Mouse (Mus musculus): ENCODE measurements around the gene Sbsn. TPM values are rescaled to one million over a fixed set of nuclear protein-coding genes. Genes with fewer than 3 reads are reported as not detected.
A peak's percentile ranks its signal among the peaks of the same experiment; 100 is the strongest.

Sbsn gene
- total and polyA plus RNA-seq, 2 experiments, result 0.33 to 0.46 TPM

GRCm38 (mm10) chr7:30763456-30763855 lies 12.2 kb downstream of the Sbsn start, which contains the start of gene Dmkn:
Gene Dmkn (plus strand): TSS chr7:30763756.
- H3K36me3 ChIP-seq (ENCODE audit: control insufficient read depth, insufficient read depth, low read length), result no peaks in the 10 kb centered on the region
- H3K4me3 ChIP-seq (ENCODE audit: insufficient read depth, low read depth, low read length), result no peak within 1 kb of the TSS
- no peaks in the 10 kb centered on the region for H3K4me1 ChIP-seq (ENCODE audit: control insufficient read depth, insufficient read depth, low read length)
- no peak for DNase-seq (ENCODE audit: extremely low read depth, low read depth, low spot score)
- no peaks in the 10 kb centered on the region for H3K27me3 ChIP-seq (ENCODE audit: control insufficient read depth, insufficient read depth, low read length)
- WGBS, result 71% methylated on average over 5 of the region's 5 CpGs
- H3K27ac ChIP-seq (replicated peaks; ENCODE audit: insufficient read depth, low read depth, low read length), result no peak within 1 kb of the TSS
- no peaks in the 10 kb centered on the region for H3K79me2 ChIP-seq (ENCODE audit: control insufficient read depth, insufficient read depth, low read length)
- no peak for TF ChIP-seq CTCF (IDR thresholded peaks at IDR 0.05; ENCODE audit: low read depth, low read length)
- no peak for TF ChIP-seq POLR2A (IDR thresholded peaks at IDR 0.05; ENCODE audit: extremely low read depth, insufficient read depth, low read length)
- H3K9ac ChIP-seq (ENCODE audit: low read depth, low read length), result no peak within 1 kb of the TSS

- H3K27ac ChIP-seq (replicated peaks; ENCODE audit: insufficient read depth, low read depth, low read length), result no peak overlapping the region
- no peaks in the 10 kb centered on the region for H3K79me2 ChIP-seq (ENCODE audit: control insufficient read depth, insufficient read depth, low read length)
- H3K9ac ChIP-seq (ENCODE audit: low read depth, low read length), result no peak overlapping the region
- no peak for DNase-seq (ENCODE audit: extremely low read depth, low read depth, low spot score)
- H3K27me3 ChIP-seq (ENCODE audit: control insufficient read depth, insufficient read depth, low read length), result no peaks in the 10 kb centered on the region
- H3K4me1 ChIP-seq (ENCODE audit: control insufficient read depth, insufficient read depth, low read length), result no peaks in the 10 kb centered on the region
- no peak for TF ChIP-seq CTCF (IDR thresholded peaks at IDR 0.05; ENCODE audit: low read depth, low read length)
- no peak for TF ChIP-seq POLR2A (IDR thresholded peaks at IDR 0.05; ENCODE audit: extremely low read depth, insufficient read depth, low read length)
- no peaks in the 10 kb centered on the region for H3K36me3 ChIP-seq (ENCODE audit: control insufficient read depth, insufficient read depth, low read length)
- no peak overlapping the region for H3K4me3 ChIP-seq (ENCODE audit: insufficient read depth, low read depth, low read length)
- 42% methylated on average over 11 of the region's 11 CpGs for WGBS
Measured at GRCm38 (mm10) chr7:30765173-30765572, 13.9 kb downstream of the Sbsn start.

- Histone ChIP-seq H3K27me3 (ENCODE audit: control insufficient read depth, insufficient read depth, low read length) (no peaks in the 10 kb centered on the region), H3K27ac (replicated peaks; ENCODE audit: insufficient read depth, low read depth, low read length) (no peak overlapping the region), H3K4me1 (ENCODE audit: control insufficient read depth, insufficient read depth, low read length) (no peaks in the 10 kb centered on the region), H3K4me3 (ENCODE audit: insufficient read depth, low read depth, low read length) (no peak overlapping the region), H3K36me3 (ENCODE audit: control insufficient read depth, insufficient read depth, low read length) (no peaks in the 10 kb centered on the region), H3K9ac (ENCODE audit: low read depth, low read length) (no peak overlapping the region), H3K79me2 (ENCODE audit: control insufficient read depth, insufficient read depth, low read length) (no peaks in the 10 kb centered on the region)
- TF ChIP-seq POLR2A (IDR thresholded peaks at IDR 0.05; ENCODE audit: extremely low read depth, insufficient read depth, low read length) (no peak), CTCF (IDR thresholded peaks at IDR 0.05; ENCODE audit: low read depth, low read length) (peak; percentile 37)
- DNase-seq (ENCODE audit: extremely low read depth, low read depth, low spot score), result no peak
- 88% methylated on average over 4 of the region's 4 CpGs for WGBS
Measured at GRCm38 (mm10) chr7:30766408-30766807, 15.1 kb downstream of the Sbsn start.

- H3K27ac ChIP-seq (replicated peaks; ENCODE audit: insufficient read depth, low read depth, low read length), result no peak overlapping the region
- no peaks in the 10 kb centered on the region for H3K4me1 ChIP-seq (ENCODE audit: control insufficient read depth, insufficient read depth, low read length)
- H3K27me3 ChIP-seq (ENCODE audit: control insufficient read depth, insufficient read depth, low read length), result no peaks in the 10 kb centered on the region
- H3K9ac ChIP-seq (ENCODE audit: low read depth, low read length), result no peak overlapping the region
- no peaks in the 10 kb centered on the region for H3K79me2 ChIP-seq (ENCODE audit: control insufficient read depth, insufficient read depth, low read length)
- no peak for DNase-seq (ENCODE audit: extremely low read depth, low read depth, low spot score)
- 55% methylated on average over 9 of the region's 9 CpGs for WGBS
- TF ChIP-seq CTCF (IDR thresholded peaks at IDR 0.05; ENCODE audit: low read depth, low read length), result no peak
- no peak for TF ChIP-seq POLR2A (IDR thresholded peaks at IDR 0.05; ENCODE audit: extremely low read depth, insufficient read depth, low read length)
- H3K36me3 ChIP-seq (ENCODE audit: control insufficient read depth, insufficient read depth, low read length), result no peaks in the 10 kb centered on the region
- no peak overlapping the region for H3K4me3 ChIP-seq (ENCODE audit: insufficient read depth, low read depth, low read length)
Measured at GRCm38 (mm10) chr7:30769236-30769635, 18.0 kb downstream of the Sbsn start.

- 87% methylated on average over 9 of the region's 9 CpGs for WGBS
- Histone ChIP-seq H3K36me3 (ENCODE audit: control insufficient read depth, insufficient read depth, low read length) (no peaks in the 10 kb centered on the region), H3K4me3 (ENCODE audit: insufficient read depth, low read depth, low read length) (no peak overlapping the region), H3K27ac (replicated peaks; ENCODE audit: insufficient read depth, low read depth, low read length) (no peak overlapping the region), H3K79me2 (ENCODE audit: control insufficient read depth, insufficient read depth, low read length) (no peaks in the 10 kb centered on the region), H3K9ac (ENCODE audit: low read depth, low read length) (no peak overlapping the region), H3K27me3 (ENCODE audit: control insufficient read depth, insufficient read depth, low read length) (no peaks in the 10 kb centered on the region), H3K4me1 (ENCODE audit: control insufficient read depth, insufficient read depth, low read length) (no peaks in the 10 kb centered on the region)
- TF ChIP-seq CTCF (IDR thresholded peaks at IDR 0.05; ENCODE audit: low read depth, low read length), result no peak
- no peak for TF ChIP-seq POLR2A (IDR thresholded peaks at IDR 0.05; ENCODE audit: extremely low read depth, insufficient read depth, low read length)
- DNase-seq (ENCODE audit: extremely low read depth, low read depth, low spot score), result no peak
Measured at GRCm38 (mm10) chr7:30776104-30776503, 24.8 kb downstream of the Sbsn start.

GRCm38 (mm10) chr7:30777081-30777579 lies 25.9 kb downstream of the Sbsn start:
- no peak overlapping the region for H3K9ac ChIP-seq (ENCODE audit: low read depth, low read length)

More at GRCm38 (mm10) chr7:30777081-30777579, 25.9 kb downstream of the Sbsn start:
- no peak for TF ChIP-seq POLR2A (IDR thresholded peaks at IDR 0.05; ENCODE audit: extremely low read depth, insufficient read depth, low read length)
- no peak for TF ChIP-seq CTCF (IDR thresholded peaks at IDR 0.05; ENCODE audit: low read depth, low read length)
- Histone ChIP-seq H3K4me1 (ENCODE audit: control insufficient read depth, insufficient read depth, low read length) (no peaks in the 10 kb centered on the region), H3K27ac (replicated peaks; ENCODE audit: insufficient read depth, low read depth, low read length) (no peak overlapping the region), H3K36me3 (ENCODE audit: control insufficient read depth, insufficient read depth, low read length) (no peaks in the 10 kb centered on the region), H3K27me3 (ENCODE audit: control insufficient read depth, insufficient read depth, low read length) (no peaks in the 10 kb centered on the region), H3K79me2 (ENCODE audit: control insufficient read depth, insufficient read depth, low read length) (no peaks in the 10 kb centered on the region), H3K4me3 (ENCODE audit: insufficient read depth, low read depth, low read length) (no peak overlapping the region)
- WGBS, result 77% methylated on average over 7 of the region's 7 CpGs
- DNase-seq (ENCODE audit: extremely low read depth, low read depth, low spot score), result no peak
